Mouse (Mus musculus) spleen, adult 2 months (tissue): Measurements from ENCODE around the gene Pdzd7. TPM values are rescaled to one million over a fixed set of nuclear protein-coding genes. Genes with fewer than 3 reads are reported as not detected.

Experiments used
- DNase-seq, 2 experiments: peaks; one replicate each; pipeline versions ENCODE4 v3.0.0 to v3.0.0-alpha.2; 2012 to 2021; ENCODE audit warnings: low spot score in 2 of 2, low read depth in 1 of 2
- H3K27ac ChIP-seq: fragments of 200-500 bp; 2 replicates; pipeline ENCODE4 v1.5.1; 2012; ENCODE audit warnings: low read length, inconsistent platforms; ENCODE audit not compliant: insufficient read depth
- H3K27me3 ChIP-seq: fragments of 200-500 bp; 2 replicates; pipeline ENCODE4 v1.6.1; 2012; ENCODE audit warnings: mild to moderate bottlenecking, moderate library complexity, low read length, inconsistent platforms; ENCODE audit not compliant: control insufficient read depth, insufficient read depth
- H3K36me3 ChIP-seq: fragments of 200-500 bp; 2 replicates; pipeline ENCODE4 v1.6.1; 2012; ENCODE audit warnings: mild to moderate bottlenecking, low read length, inconsistent platforms; ENCODE audit not compliant: control insufficient read depth, insufficient read depth
- H3K4me1 ChIP-seq: fragments of 200-500 bp; 2 replicates; pipeline ENCODE4 v1.6.1; 2011; ENCODE audit warnings: inconsistent platforms; ENCODE audit not compliant: control insufficient read depth, insufficient read depth, insufficient read length
- H3K4me3 ChIP-seq: fragments of 200-500 bp; 2 replicates; pipeline ENCODE4 v1.5.1; 2011; ENCODE audit warnings: mild to moderate bottlenecking, inconsistent platforms; ENCODE audit not compliant: insufficient read depth, insufficient read length; ENCODE audit errors: extremely low read depth
- CTCF ChIP-seq: fragments of 200-500 bp; IDR thresholded peaks from 2 replicates; pipeline ENCODE4 v1.5.1; 2011; ENCODE audit warnings: mild to moderate bottlenecking, inconsistent platforms; ENCODE audit not compliant: insufficient read depth, insufficient read length, insufficient replicate concordance; ENCODE audit errors: extremely low read depth
- POLR2A ChIP-seq: fragments of 200-500 bp; IDR thresholded peaks from 2 replicates; pipeline ENCODE4 v1.6.1; 2011; ENCODE audit warnings: low read depth, low read length, inconsistent platforms
- WGBS: fragments of 180-500 bp; shearing (Covaris S2); methylation state at CpG from one replicate; pipeline ENCODE4 v1.1.7; 2018; 5-methylcytosine and 5-hydroxymethylcytosine counted together
- polyA plus RNA-seq: library from polyadenylated mRNA; depleted of rRNA; stranded (reverse); fragments of >200 nt; gene quantifications from 2 replicates; pipeline ENCODE4 v1.2.3, GENCODE M21; 2012

Gene Pdzd7
- polyA plus RNA-seq, 1 experiment: 0.04 TPM

DNA sequence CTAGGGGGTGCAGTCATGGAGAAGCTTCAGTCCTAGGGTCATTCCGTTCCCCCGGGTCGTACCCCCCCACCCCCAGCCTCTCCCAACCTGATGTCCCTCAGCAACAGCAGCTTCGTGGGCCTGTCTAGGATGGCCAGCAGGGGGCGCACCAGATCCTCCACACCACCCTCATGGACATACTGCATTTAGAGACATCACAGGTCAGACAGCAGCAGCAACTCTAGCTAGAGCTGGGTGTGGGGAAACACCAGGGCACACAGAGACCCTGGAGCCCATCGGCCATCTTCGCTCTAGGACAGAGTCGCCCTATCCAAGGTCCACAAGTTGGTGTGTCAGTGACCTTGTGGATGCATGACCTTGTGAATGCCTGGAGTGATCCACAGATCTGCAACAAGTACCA lies 15.4 kb downstream of the Pdzd7 start:
- no peak overlapping the region for H3K27ac ChIP-seq
- H3K4me3 ChIP-seq: no peak overlapping the region
- TF ChIP-seq POLR2A (no peak), CTCF (peak; percentile 86; the same call in 1 of the 2 replicates)
- peak in 1 of 2 experiments; percentile 49 for DNase-seq
- no peaks in the 10 kb centered on the region for H3K27me3 ChIP-seq
- no peaks in the 10 kb centered on the region; the same call in 1 of the 2 replicates for H3K4me1 ChIP-seq
- whole genome bisulfite sequencing: 23% methylated on average over 8 of the region's 8 CpGs
- no peaks in the 10 kb centered on the region for H3K36me3 ChIP-seq

DNA sequence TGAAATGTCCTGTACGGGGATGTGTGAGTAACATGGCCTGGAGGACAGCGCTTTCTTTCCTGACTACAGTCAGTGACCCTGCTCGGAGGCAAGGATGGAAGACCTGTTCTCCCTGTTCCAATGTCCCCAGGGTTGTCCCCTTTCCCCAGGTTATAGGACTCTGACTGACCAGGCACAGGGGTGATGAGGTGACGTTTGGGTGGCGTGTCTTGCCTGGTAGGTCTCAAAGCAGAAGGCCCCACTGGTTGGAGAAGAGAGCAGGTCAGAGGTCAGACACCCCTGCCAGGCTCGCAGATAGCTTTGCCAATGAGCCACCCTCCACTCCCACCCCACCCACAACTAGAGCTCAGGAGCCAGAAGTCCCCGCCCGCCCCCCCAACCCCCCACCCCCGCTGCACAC lies 15.9 kb downstream of the Pdzd7 start:
- Histone ChIP-seq H3K4me1 (no peaks in the 10 kb centered on the region; the same call in 1 of the 2 replicates), H3K27ac (no peak overlapping the region), H3K27me3 (no peaks in the 10 kb centered on the region), H3K36me3 (no peaks in the 10 kb centered on the region), H3K4me3 (no peak overlapping the region)
- 67% methylated on average over 9 of the region's 9 CpGs for WGBS
- DNase-seq: no peak
- TF ChIP-seq POLR2A: no peak
- TF ChIP-seq CTCF: no peak

DNA sequence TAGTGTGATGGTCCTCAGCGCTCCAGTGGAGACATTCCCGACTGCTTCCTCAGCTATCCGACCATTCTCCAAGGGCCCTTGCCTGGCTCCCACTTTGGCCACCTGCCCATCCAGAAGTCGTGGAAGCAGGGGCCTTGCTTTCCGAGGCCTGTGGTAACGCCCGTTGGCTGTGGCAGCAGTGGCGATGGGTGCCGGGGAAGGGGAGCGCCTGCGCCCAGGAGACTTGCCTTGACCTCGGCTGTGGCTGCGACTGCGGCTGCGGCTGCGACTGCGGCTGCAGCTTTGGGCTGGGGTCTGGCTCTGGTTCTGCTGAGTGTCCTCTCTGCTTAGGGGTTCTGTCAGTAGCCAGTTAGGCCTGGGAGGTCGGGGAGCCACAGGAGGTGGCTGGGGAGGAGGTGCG lies 16.8 kb downstream of the Pdzd7 start:
- Histone ChIP-seq H3K36me3 (no peaks in the 10 kb centered on the region), H3K27me3 (no peaks in the 10 kb centered on the region), H3K4me3 (no peak overlapping the region), H3K27ac (no peak overlapping the region), H3K4me1 (no peaks in the 10 kb centered on the region; the same call in 1 of the 2 replicates)
- WGBS: 87% methylated on average over 19 of the region's 19 CpGs
- no peak for DNase-seq
- TF ChIP-seq POLR2A: no peak
- no peak for TF ChIP-seq CTCF

DNA sequence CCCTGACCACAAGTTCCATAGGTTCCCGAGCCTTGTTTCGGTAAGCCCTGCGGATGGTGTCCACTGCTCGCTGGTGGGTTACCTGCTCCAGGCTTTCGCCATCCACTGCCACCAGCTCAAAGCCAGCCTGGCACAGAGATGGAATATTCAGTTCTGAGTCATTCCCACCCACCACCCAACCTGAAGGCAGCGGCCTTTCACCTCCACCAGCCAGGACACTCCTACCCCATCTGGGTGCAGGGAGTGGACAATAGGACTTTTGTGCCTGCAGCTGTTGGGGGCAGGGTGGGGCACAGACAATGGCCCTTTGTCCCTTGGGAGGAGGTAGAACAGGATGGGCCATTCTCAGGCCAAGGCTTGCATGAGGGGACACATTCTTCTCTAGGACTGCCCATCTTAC lies 17.7 kb downstream of the Pdzd7 start:
- Histone ChIP-seq H3K27ac (no peak overlapping the region), H3K27me3 (no peaks in the 10 kb centered on the region), H3K36me3 (no peaks in the 10 kb centered on the region), H3K4me1 (no peaks in the 10 kb centered on the region; the same call in 1 of the 2 replicates), H3K4me3 (no peak overlapping the region)
- DNase-seq: no peak
- 91% methylated on average over 6 of the region's 6 CpGs for whole genome bisulfite sequencing
- no peak for TF ChIP-seq CTCF
- no peak for TF ChIP-seq POLR2A

DNA sequence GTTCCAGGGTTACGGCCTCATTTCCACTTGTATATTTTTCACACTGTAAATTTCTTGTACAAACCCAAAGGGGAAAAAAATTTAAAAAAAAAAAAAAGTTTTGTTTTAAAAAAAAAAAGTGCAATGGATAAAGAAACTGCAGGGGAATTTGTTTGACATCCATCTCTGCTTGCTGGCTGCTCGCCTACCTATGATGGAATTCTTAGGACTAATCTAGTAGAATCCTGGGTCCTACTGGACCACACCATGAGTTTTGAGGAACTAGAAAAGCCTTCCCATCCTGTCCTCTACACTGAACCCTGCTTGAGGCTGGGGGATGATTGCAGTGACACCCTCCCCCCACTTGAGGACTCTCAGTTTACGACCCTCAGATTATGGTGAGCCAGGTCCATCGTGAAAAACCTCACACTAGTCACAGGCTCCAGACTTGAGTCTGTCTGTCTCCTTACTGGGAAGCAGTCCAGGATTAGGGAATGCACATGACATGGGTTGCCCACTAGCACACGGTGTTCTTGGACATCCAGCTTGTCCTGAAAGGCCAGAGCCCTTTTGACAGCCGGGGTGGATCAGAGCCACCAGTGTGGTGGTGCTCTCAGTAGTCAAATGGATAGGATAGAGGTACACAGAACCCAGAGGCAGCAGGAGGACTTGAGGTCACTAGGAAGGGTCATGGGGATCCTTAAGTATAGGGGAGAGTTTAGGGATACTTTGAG lies 18.4 kb downstream of the Pdzd7 start:
- Histone ChIP-seq H3K36me3 (no peaks in the 10 kb centered on the region), H3K4me3 (no peak overlapping the region), H3K4me1 (no peaks in the 10 kb centered on the region; the same call in 1 of the 2 replicates), H3K27me3 (no peaks in the 10 kb centered on the region), H3K27ac (no peak overlapping the region)
- no peak for DNase-seq
- TF ChIP-seq POLR2A (no peak), CTCF (no peak)
- 81% methylated on average over 6 of the region's 6 CpGs for WGBS

DNA sequence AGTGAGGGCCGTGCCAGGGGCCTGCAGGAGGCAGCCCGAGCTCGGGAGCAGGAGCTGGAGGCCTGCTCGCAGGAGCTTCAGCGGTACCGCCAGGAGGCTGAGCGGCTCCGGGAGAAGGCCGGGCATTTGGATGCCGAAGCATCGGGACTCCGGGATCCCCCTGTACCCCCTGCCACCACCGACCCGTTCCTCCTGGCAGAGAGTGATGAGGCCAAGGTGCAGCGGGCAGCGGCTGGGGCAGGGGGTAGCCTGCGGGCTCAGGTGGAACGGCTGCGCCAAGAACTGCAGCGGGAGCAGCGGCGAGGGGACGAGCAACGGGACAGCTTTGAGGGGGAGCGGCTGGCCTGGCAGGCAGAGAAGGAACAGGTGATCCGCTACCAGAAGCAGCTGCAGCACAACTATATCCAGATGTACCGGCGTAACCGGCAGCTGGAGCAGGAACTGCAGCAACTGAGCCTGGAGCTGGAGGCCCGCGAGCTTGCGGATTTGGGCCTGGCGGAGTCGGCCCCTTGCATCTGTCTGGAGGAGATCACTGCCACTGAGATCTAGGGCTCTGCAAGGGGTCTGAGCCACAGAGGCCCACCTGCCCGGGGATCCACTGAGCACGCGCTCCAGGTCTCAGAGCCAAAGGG lies 19.5 kb downstream of the Pdzd7 start:
- no peak for DNase-seq
- TF ChIP-seq POLR2A (no peak), CTCF (no peak)
- no peaks in the 10 kb centered on the region for H3K27me3 ChIP-seq
- no peaks in the 10 kb centered on the region; the same call in 1 of the 2 replicates for H3K4me1 ChIP-seq
- no peak overlapping the region for H3K27ac ChIP-seq
- no peaks in the 10 kb centered on the region for H3K36me3 ChIP-seq
- H3K4me3 ChIP-seq: no peak overlapping the region
- WGBS: 94% methylated on average over 37 of the region's 37 CpGs

DNA sequence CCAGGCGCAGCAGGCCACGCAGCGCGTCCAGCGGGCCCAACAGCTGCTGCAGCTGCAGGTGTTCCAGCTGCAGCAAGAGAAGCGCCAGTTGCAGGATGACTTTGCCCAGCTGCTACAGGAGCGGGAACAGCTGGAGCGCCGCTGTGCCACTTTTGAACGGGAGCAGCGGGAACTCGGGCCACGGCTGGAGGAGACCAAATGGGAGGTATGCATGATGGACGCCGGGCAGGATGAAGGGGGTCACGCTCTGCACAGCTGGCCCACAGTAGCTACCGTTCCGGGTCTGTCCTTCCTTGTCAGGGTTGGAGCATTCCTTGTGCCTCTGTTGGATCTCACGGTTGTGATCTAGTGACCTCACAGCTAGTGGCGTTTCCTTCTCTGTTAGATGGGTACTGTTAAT lies 20.7 kb downstream of the Pdzd7 start:
- Histone ChIP-seq H3K27me3 (no peaks in the 10 kb centered on the region), H3K4me3 (no peak overlapping the region), H3K36me3 (no peaks in the 10 kb centered on the region), H3K4me1 (no peaks in the 10 kb centered on the region; the same call in 1 of the 2 replicates), H3K27ac (no peak overlapping the region)
- 95% methylated on average over 20 of the region's 20 CpGs for WGBS
- TF ChIP-seq CTCF (no peak), POLR2A (no peak)
- DNase-seq: no peak
